Mouse (Mus musculus) myocyte (in vitro differentiated cells): ENCODE results near the gene Ctsj.
"Not testable (repeated sequence)": the region's sequence is repeated elsewhere in the genome, so short reads cannot be mapped to it uniquely, and the experiment has no call there.

Source experiments
- CEBPB ChIP-seq: IDR thresholded peaks from 2 replicates; pipeline ENCODE4 v1.6.1; 2011; ENCODE audit warnings: mild to moderate bottlenecking, moderate library complexity; ENCODE audit not compliant: poor library complexity, insufficient read depth, severe bottlenecking
- E2F4 ChIP-seq: IDR thresholded peaks from one replicate; pipeline ENCODE4 v1.6.1; 2011; ENCODE audit warnings: mild to moderate bottlenecking, control low read depth, moderate library complexity; ENCODE audit not compliant: insufficient read depth
- MAX ChIP-seq: IDR thresholded peaks from one replicate; pipeline ENCODE4 v1.6.1; 2011; ENCODE audit warnings: low read depth, mild to moderate bottlenecking, control low read depth
- MYOD1 ChIP-seq, 3 experiments: IDR thresholded peaks; one replicate each; pipeline ENCODE4 v1.6.1; 2011; ENCODE audit warnings: control low read depth in 2 of 3, low read depth in 2 of 3, mild to moderate bottlenecking in 2 of 3, moderate library complexity in 1 of 3; ENCODE audit not compliant: insufficient read length in 2 of 3, control insufficient read depth in 1 of 3
- MYOG ChIP-seq, 3 experiments: IDR thresholded peaks; one replicate each; pipeline ENCODE4 v1.6.1; 2011; ENCODE audit warnings: control low read depth in 2 of 3, low read depth in 2 of 3, mild to moderate bottlenecking in 2 of 3; ENCODE audit not compliant: insufficient read length in 2 of 3, control insufficient read depth in 1 of 3, insufficient read depth in 1 of 3
- POLR2A ChIP-seq: IDR thresholded peaks from one replicate; pipeline ENCODE4 v1.6.1; 2011; ENCODE audit warnings: low read depth, mild to moderate bottlenecking, control low read depth, moderate library complexity; ENCODE audit not compliant: insufficient read length
- POLR2AphosphoS2 ChIP-seq: IDR thresholded peaks from one replicate; pipeline ENCODE4 v1.6.1; 2011; ENCODE audit warnings: low read depth, control low read depth; ENCODE audit not compliant: insufficient read length
- REST ChIP-seq: IDR thresholded peaks from one replicate; pipeline ENCODE4 v1.6.1; 2011; ENCODE audit warnings: mild to moderate bottlenecking, control low read depth, moderate library complexity; ENCODE audit not compliant: insufficient read depth, insufficient read length
- SRF ChIP-seq: IDR thresholded peaks from one replicate; pipeline ENCODE4 v1.6.1; 2011; ENCODE audit warnings: low read depth; ENCODE audit not compliant: control insufficient read depth, insufficient read length
- TCF12 ChIP-seq: IDR thresholded peaks from one replicate; pipeline ENCODE4 v1.6.1; 2011; ENCODE audit warnings: mild to moderate bottlenecking, control low read depth; ENCODE audit not compliant: poor library complexity, insufficient read depth, severe bottlenecking
- TCF3 ChIP-seq: IDR thresholded peaks from one replicate; pipeline ENCODE4 v1.6.1; 2011; ENCODE audit warnings: low read depth, control low read depth; ENCODE audit not compliant: insufficient read length
- USF1 ChIP-seq: IDR thresholded peaks from one replicate; pipeline ENCODE4 v1.6.1; 2011; ENCODE audit warnings: low read depth, mild to moderate bottlenecking, control low read depth, moderate library complexity

DNA sequence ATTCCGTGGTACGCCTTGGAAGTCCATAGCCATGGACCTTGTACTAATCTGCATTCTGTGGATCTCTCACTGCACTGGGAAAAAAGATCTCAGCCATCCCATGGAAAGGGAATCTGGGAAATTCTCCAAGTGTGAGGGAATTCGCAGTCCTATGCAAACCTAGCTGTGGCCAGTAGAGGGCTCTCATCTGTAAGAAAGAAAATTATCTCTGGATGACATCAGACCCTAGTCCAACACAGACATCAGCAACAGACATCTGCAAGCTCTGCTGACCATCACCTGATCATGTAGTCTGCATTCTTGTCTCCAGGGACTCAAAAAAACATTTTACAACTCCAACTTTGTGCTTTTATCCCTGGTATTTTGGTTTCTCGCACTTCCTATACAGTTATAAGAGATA, 33.4 kb downstream of the Ctsj start:
- TF ChIP-seq POLR2A; MYOD1 (IDR thresholded peaks at IDR 0.05; ENCODE audit: control insufficient read depth in 1 of 3, insufficient read length in 2 of 3, low read depth in 2 of 3); CEBPB; MAX; SRF; USF1; POLR2AphosphoS2; E2F4; MYOG (IDR thresholded peaks at IDR 0.05; ENCODE audit: control insufficient read depth in 1 of 3, insufficient read depth in 1 of 3, insufficient read length in 2 of 3, low read depth in 2 of 3); TCF3; TCF12; REST: not testable (repeated sequence)
